Mouse (Mus musculus) megakaryocyte, embryonic 14.5 days (primary cell): ENCODE data around the gene Helb.

Experiments
- FLI1 ChIP-seq: IDR thresholded peaks from 2 replicates; pipeline ENCODE4 v1.6.1; 2012; ENCODE audit warnings: low read length, inconsistent platforms, mixed read lengths
- GATA1 ChIP-seq: IDR thresholded peaks from 3 replicates; pipeline ENCODE4 v1.6.1; 2012; ENCODE audit warnings: mixed read lengths, low read length, inconsistent platforms, borderline replicate concordance

- TF ChIP-seq GATA1 (no peak), FLI1 (no peak)
Observed at GRCm38 (mm10) chr10:120151672-120152071, 38.9 kb upstream of the Helb start.
